Mouse (Mus musculus): ENCODE results near the gene Ap4s1. TPM values are rescaled to one million over a fixed set of nuclear protein-coding genes. Genes with fewer than 3 reads are reported as not detected.

The Ap4s1 gene
- total RNA-seq, 1 experiment, result 11.0 TPM

- in situ Hi-C loops (cut with MboI; ENCODE audit: low sequenced_read_pairs in 2 of 2, unreplicated experiment in 2 of 2), result no loop called here
- Histone ChIP-seq H3K27ac (ENCODE audit: insufficient read depth, low read depth, low read length, poor library complexity, severe bottlenecking) (no peak overlapping the region), H3K4me1 (ENCODE audit: control insufficient read depth in 2 of 2, insufficient read depth in 2 of 2, low read length in 2 of 2, poor library complexity in 1 of 2) (peaks cover 5 to 14% of the 10 kb centered on the region in 2 experiments), H3K9me3 (ENCODE audit: control insufficient read depth, insufficient read depth, low read depth, low read length) (no peaks in the 10 kb centered on the region), H3K9ac (ENCODE audit: insufficient read depth, low read depth, low read length, poor library complexity, severe bottlenecking) (no peak overlapping the region), H3K36me3 (ENCODE audit: control insufficient read depth, insufficient read depth, low read length, poor library complexity, severe bottlenecking) (no peaks in the 10 kb centered on the region), H3K4me3 (ENCODE audit: insufficient read depth in 1 of 2, low read depth in 1 of 2, low read length in 2 of 2, poor library complexity in 1 of 2, severe bottlenecking in 1 of 2) (no peak overlapping the region)
- DNase-seq (ENCODE audit: low read depth, low spot score), result no peak
- TF ChIP-seq ZNF384 (IDR thresholded peaks at IDR 0.05; ENCODE audit: low read depth, low read length), result no peak
- TF ChIP-seq ZC3H11A (IDR thresholded peaks at IDR 0.05; ENCODE audit: borderline replicate concordance, low read depth, low read length), result no peak
- TF ChIP-seq MAFK (IDR thresholded peaks at IDR 0.05; ENCODE audit: insufficient read depth, low read depth, low read length), result no peak
- no peak for TF ChIP-seq HCFC1 (IDR thresholded peaks at IDR 0.05; ENCODE audit: borderline replicate concordance, insufficient read depth, low read length)
- no peak for TF ChIP-seq CHD2 (IDR thresholded peaks at IDR 0.05; ENCODE audit: low read depth, low read length)
These were observed 17.6 kb upstream of the Ap4s1 start for GRCm38 (mm10) chr12:51673270-51673669.

DNA sequence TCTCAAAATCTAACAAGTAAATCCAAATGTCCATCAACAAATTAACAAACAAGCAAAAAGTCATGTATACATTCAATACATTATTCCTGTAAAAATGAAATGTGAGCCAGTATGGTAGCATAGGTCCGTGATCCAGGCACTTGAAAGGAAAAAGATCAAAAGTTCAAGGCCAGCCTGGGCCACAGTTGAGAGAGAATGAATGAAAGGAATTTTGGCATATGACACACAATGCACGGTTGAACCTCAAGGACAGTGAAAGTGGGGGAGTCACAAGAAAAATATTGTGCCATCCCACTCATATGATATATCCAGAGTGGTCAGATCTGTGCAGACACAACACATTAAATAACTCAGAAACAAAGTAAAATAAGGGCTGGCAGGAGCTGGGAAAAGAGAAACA, 14.4 kb upstream of the Ap4s1 start:
- Histone ChIP-seq H3K4me3 (ENCODE audit: insufficient read depth in 1 of 2, low read depth in 1 of 2, low read length in 2 of 2, poor library complexity in 1 of 2, severe bottlenecking in 1 of 2) (no peak overlapping the region), H3K36me3 (ENCODE audit: control insufficient read depth, insufficient read depth, low read length, poor library complexity, severe bottlenecking) (no peaks in the 10 kb centered on the region), H3K9ac (ENCODE audit: insufficient read depth, low read depth, low read length, poor library complexity, severe bottlenecking) (no peak overlapping the region), H3K9me3 (ENCODE audit: control insufficient read depth, insufficient read depth, low read depth, low read length) (no peaks in the 10 kb centered on the region), H3K27ac (ENCODE audit: insufficient read depth, low read depth, low read length, poor library complexity, severe bottlenecking) (no peak overlapping the region), H3K4me1 (ENCODE audit: control insufficient read depth in 2 of 2, insufficient read depth in 2 of 2, low read length in 2 of 2, poor library complexity in 1 of 2) (peaks cover 7 to 8% of the 10 kb centered on the region in 2 experiments; a peak in 3 of 4 replicates)
- DNase-seq (ENCODE audit: low read depth, low spot score), result no peak
- in situ Hi-C loops (cut with MboI; ENCODE audit: low sequenced_read_pairs in 2 of 2, unreplicated experiment in 2 of 2), result no loop called here
- no peak for TF ChIP-seq ZNF384 (IDR thresholded peaks at IDR 0.05; ENCODE audit: low read depth, low read length)
- TF ChIP-seq CHD2 (IDR thresholded peaks at IDR 0.05; ENCODE audit: low read depth, low read length), result no peak

- in situ Hi-C loops (cut with MboI; ENCODE audit: low sequenced_read_pairs in 2 of 2, unreplicated experiment in 2 of 2), result no loop called here
- Histone ChIP-seq H3K4me3 (ENCODE audit: insufficient read depth in 1 of 2, low read depth in 1 of 2, low read length in 2 of 2, poor library complexity in 1 of 2, severe bottlenecking in 1 of 2) (no peak overlapping the region), H3K36me3 (ENCODE audit: control insufficient read depth, insufficient read depth, low read length, poor library complexity, severe bottlenecking) (no peaks in the 10 kb centered on the region), H3K27ac (ENCODE audit: insufficient read depth, low read depth, low read length, poor library complexity, severe bottlenecking) (no peak overlapping the region), H3K9me3 (ENCODE audit: control insufficient read depth, insufficient read depth, low read depth, low read length) (no peaks in the 10 kb centered on the region), H3K9ac (ENCODE audit: insufficient read depth, low read depth, low read length, poor library complexity, severe bottlenecking) (no peak overlapping the region), H3K4me1 (ENCODE audit: control insufficient read depth in 2 of 2, insufficient read depth in 2 of 2, low read length in 2 of 2, poor library complexity in 1 of 2) (peaks cover 0 to 6% of the 10 kb centered on the region in 2 experiments; a peak in 1 of 4 replicates)
- no peak for DNase-seq (ENCODE audit: low read depth, low spot score)
- no peak for TF ChIP-seq HCFC1 (IDR thresholded peaks at IDR 0.05; ENCODE audit: borderline replicate concordance, insufficient read depth, low read length)
- no peak for TF ChIP-seq ZC3H11A (IDR thresholded peaks at IDR 0.05; ENCODE audit: borderline replicate concordance, low read depth, low read length)
- TF ChIP-seq CHD2 (IDR thresholded peaks at IDR 0.05; ENCODE audit: low read depth, low read length), result no peak
- TF ChIP-seq MAFK (IDR thresholded peaks at IDR 0.05; ENCODE audit: insufficient read depth, low read depth, low read length), result no peak
- TF ChIP-seq ZNF384 (IDR thresholded peaks at IDR 0.05; ENCODE audit: low read depth, low read length), result no peak
These were observed 12.0 kb upstream of the Ap4s1 start for GRCm38 (mm10) chr12:51678844-51679243.

GRCm38 (mm10) chr12:51688546-51688945, 2.3 kb upstream of the Ap4s1 start:
- TF ChIP-seq MAFK (IDR thresholded peaks at IDR 0.05; ENCODE audit: insufficient read depth, low read depth, low read length), result no peak
- TF ChIP-seq HCFC1 (IDR thresholded peaks at IDR 0.05; ENCODE audit: borderline replicate concordance, insufficient read depth, low read length), result no peak
- no peak for TF ChIP-seq CHD2 (IDR thresholded peaks at IDR 0.05; ENCODE audit: low read depth, low read length)
- TF ChIP-seq ZC3H11A (IDR thresholded peaks at IDR 0.05; ENCODE audit: borderline replicate concordance, low read depth, low read length), result no peak
- no peak for TF ChIP-seq ZNF384 (IDR thresholded peaks at IDR 0.05; ENCODE audit: low read depth, low read length)
- no peak overlapping the region for H3K9ac ChIP-seq (ENCODE audit: insufficient read depth, low read depth, low read length, poor library complexity, severe bottlenecking)
- H3K4me1 ChIP-seq (ENCODE audit: control insufficient read depth in 2 of 2, insufficient read depth in 2 of 2, low read length in 2 of 2, poor library complexity in 1 of 2), result peaks cover 2 to 3% of the 10 kb centered on the region in 2 experiments; a peak in 1 of 4 replicates
- H3K36me3 ChIP-seq (ENCODE audit: control insufficient read depth, insufficient read depth, low read length, poor library complexity, severe bottlenecking), result no peaks in the 10 kb centered on the region
- in situ Hi-C loops (cut with MboI; ENCODE audit: low sequenced_read_pairs in 2 of 2, unreplicated experiment in 2 of 2), result no loop called here
- H3K27ac ChIP-seq (ENCODE audit: insufficient read depth, low read depth, low read length, poor library complexity, severe bottlenecking), result no peak overlapping the region
- DNase-seq (ENCODE audit: low read depth, low spot score), result no peak
- H3K4me3 ChIP-seq (ENCODE audit: insufficient read depth in 1 of 2, low read depth in 1 of 2, low read length in 2 of 2, poor library complexity in 1 of 2, severe bottlenecking in 1 of 2), result no peak overlapping the region
- H3K9me3 ChIP-seq (ENCODE audit: control insufficient read depth, insufficient read depth, low read depth, low read length), result no peaks in the 10 kb centered on the region

Measured in ES-E14 (cell line).